Mouse (Mus musculus) midbrain, embryonic 13.5 days (tissue): ENCODE measurements at regions not wholly inside any gene's neighbourhood (a gene's known extent, or its start where the extent isn't known, plus 50 kb on each side); places are given as distances from the start of the nearest gene placed in this dataset.

Source experiments
- ATAC-seq: fragments of 200-750 bp; cut with Nextera tagmentation; 2 replicates; pipeline ENCODE4 v1.8.0; 2017; ENCODE audit warnings: mild to moderate bottlenecking, moderate TSS enrichment, moderate library complexity
- H3K27ac ChIP-seq: fragments of 300-500 bp; sonication (generic); 2 replicates; pipeline ENCODE4 v1.5.1; 2015; ENCODE audit warnings: inconsistent platforms, mild to moderate bottlenecking, moderate library complexity
- H3K27me3 ChIP-seq: fragments of 300-500 bp; sonication (generic); 2 replicates; pipeline ENCODE4 v1.6.1; 2015; ENCODE audit warnings: mild to moderate bottlenecking, inconsistent platforms
- H3K36me3 ChIP-seq: fragments of 300-500 bp; sonication (generic); 2 replicates; pipeline ENCODE4 v1.6.1; 2015; ENCODE audit warnings: mild to moderate bottlenecking, inconsistent platforms
- H3K4me1 ChIP-seq: fragments of 300-500 bp; sonication (generic); replicated peaks from 2 replicates; pipeline ENCODE4 v1.6.1; 2015; ENCODE audit warnings: inconsistent platforms
- H3K4me2 ChIP-seq: fragments of 300-500 bp; sonication (generic); replicated peaks from 2 replicates; pipeline ENCODE4 v1.6.1; 2015; ENCODE audit warnings: moderate library complexity, mild to moderate bottlenecking, inconsistent platforms
- H3K4me3 ChIP-seq: fragments of 300-500 bp; sonication (generic); replicated peaks from 2 replicates; pipeline ENCODE4 v1.5.1; 2015; ENCODE audit warnings: mild to moderate bottlenecking, inconsistent platforms
- H3K9ac ChIP-seq: fragments of 300-500 bp; sonication (generic); replicated peaks from 2 replicates; pipeline ENCODE4 v1.6.1; 2015; ENCODE audit warnings: mild to moderate bottlenecking, inconsistent platforms
- H3K9me3 ChIP-seq: fragments of 300-500 bp; sonication (generic); 2 replicates; pipeline ENCODE4 v1.6.1; 2016; ENCODE audit warnings: mild to moderate bottlenecking, inconsistent platforms
- whole genome bisulfite sequencing: fragments of 180-500 bp; shearing (Covaris S2); methylation state at CpG from one replicate; pipeline ENCODE4 v1.1.7; 2015; 5-methylcytosine and 5-hydroxymethylcytosine counted together

DNA sequence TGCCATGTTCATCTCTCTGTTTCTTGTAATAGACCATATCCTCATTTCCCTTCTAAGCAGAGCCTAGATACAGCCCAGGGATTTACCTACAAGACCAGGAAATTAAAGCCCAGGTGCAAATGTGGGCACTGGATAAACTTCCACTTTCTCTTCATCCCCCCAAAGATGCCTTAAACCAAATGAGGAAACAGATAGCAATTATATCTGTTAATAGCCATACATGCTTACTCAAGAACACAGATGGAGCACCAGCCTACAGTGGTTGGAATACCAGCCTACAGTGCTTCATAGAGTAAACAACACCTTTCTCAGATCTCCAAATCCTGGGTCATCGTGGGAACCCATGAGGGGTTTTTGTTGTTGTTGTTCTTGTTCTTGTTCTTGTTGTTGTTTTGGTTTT lies 141.5 kb downstream of the Dhx15 start:
- no peak for ATAC-seq
- no peak overlapping the region for H3K27ac ChIP-seq
- no peak overlapping the region for H3K4me2 ChIP-seq
- no peaks in the 10 kb centered on the region for H3K27me3 ChIP-seq
- H3K9ac ChIP-seq, result no peak overlapping the region
- 91% methylated on average over 1 of the region's 1 CpGs for WGBS
- H3K36me3 ChIP-seq, result no peaks in the 10 kb centered on the region
- H3K4me3 ChIP-seq, result no peak overlapping the region
- no peaks in the 10 kb centered on the region for H3K4me1 ChIP-seq
- H3K9me3 ChIP-seq, result no peaks in the 10 kb centered on the region

DNA sequence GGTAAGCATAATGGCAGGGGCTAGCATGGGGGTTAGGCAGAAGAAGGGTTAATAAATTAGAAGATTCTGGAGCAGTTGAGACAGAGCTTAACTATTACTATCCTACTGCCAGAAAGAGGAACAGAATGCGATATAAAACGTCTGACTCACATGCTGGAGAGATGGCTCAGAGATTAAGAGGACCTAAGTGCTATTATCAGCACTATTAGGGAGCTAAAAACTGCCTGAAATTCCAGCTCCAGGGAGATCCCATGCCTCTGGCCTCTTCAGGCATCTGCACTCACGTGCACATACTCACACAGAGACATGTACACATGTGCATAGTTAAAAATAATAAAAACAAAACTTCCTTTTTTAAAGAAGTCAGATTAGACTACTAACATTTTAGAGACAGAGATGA lies 143.6 kb downstream of the Dhx15 start:
- Histone ChIP-seq H3K4me2 (no peak overlapping the region), H3K27me3 (no peaks in the 10 kb centered on the region), H3K4me3 (no peak overlapping the region), H3K36me3 (no peaks in the 10 kb centered on the region), H3K4me1 (no peaks in the 10 kb centered on the region), H3K9me3 (no peaks in the 10 kb centered on the region), H3K27ac (no peak overlapping the region), H3K9ac (no peak overlapping the region)
- 84% methylated on average over 3 of the region's 3 CpGs for whole genome bisulfite sequencing
- ATAC-seq, result no peak

GRCm38 (mm10) chr5:52044101-52044500 lies 146.2 kb downstream of the Dhx15 start:
- ATAC-seq, result no peak
- Histone ChIP-seq H3K27ac (no peak overlapping the region), H3K9me3 (no peaks in the 10 kb centered on the region), H3K36me3 (no peaks in the 10 kb centered on the region), H3K27me3 (no peaks in the 10 kb centered on the region), H3K4me2 (no peak overlapping the region), H3K4me1 (no peaks in the 10 kb centered on the region), H3K4me3 (no peak overlapping the region), H3K9ac (no peak overlapping the region)
- 86% methylated on average over 3 of the region's 3 CpGs for WGBS

GRCm38 (mm10) chr5:52041447-52041846 lies 148.9 kb downstream of the Dhx15 start:
- H3K27ac ChIP-seq, result no peak overlapping the region
- 86% methylated on average over 3 of the region's 3 CpGs for WGBS

DNA sequence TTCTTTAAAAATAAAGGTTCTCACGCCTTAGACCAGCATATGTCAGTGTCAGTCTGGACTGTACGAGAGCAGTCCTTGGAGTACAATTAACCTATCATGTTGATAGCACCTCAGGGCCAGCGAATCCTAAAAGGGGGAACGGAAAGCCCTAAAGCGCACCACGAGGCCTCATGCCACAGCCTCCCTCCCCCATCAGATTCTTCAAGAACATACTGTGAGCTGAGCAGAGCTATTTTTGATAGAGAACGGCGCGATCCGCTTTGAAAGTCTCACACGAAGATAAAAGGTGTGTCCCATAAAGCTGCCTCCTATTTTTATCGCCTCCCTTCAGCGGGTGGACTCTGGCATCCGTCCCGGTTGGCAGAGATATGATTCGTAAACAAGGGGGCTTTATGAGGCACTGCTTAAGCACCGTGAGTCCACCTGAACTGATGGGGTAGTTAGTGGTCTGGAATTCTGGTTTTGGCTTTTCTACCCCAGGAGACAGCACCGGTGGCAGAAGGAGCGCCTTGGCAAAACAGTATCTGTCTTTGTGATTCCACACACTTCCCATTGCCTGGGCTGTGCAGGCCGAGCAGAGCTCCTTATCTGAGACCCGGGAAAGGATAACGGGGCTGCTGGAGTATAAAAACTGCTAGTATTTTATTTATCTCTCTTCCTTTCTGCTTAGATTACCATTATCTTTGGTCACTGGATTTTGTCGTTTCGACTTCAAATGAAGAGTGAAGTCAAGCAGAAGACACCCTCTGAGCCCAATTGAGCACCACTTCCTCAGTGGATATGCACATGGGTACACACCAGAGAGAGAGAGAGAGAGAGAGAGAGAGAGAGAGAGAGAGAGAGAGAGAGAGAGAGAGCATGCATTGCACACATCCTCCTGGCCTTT lies 149.6 kb downstream of the Dhx15 start:
- 78% methylated on average over 24 of the region's 24 CpGs for WGBS
- no peak overlapping the region for H3K4me2 ChIP-seq
- ATAC-seq, result 0 out of 2 replicates have a peak, but pooled peaks have one; percentile 27

More at GRCm38 (mm10) chr5:52041447-52041846, 148.9 kb downstream of the Dhx15 start:
- Histone ChIP-seq H3K9ac (no peak overlapping the region), H3K27me3 (no peaks in the 10 kb centered on the region), H3K4me1 (no peaks in the 10 kb centered on the region), H3K36me3 (no peaks in the 10 kb centered on the region), H3K4me3 (no peak overlapping the region), H3K4me2 (no peak overlapping the region), H3K9me3 (no peaks in the 10 kb centered on the region)
- no peak for ATAC-seq

GRCm38 (mm10) chr5:52035339-52035738 lies 155.0 kb downstream of the Dhx15 start:
- no peak overlapping the region for H3K4me2 ChIP-seq
- H3K4me3 ChIP-seq, result no peak overlapping the region
- no peak for ATAC-seq
- no peaks in the 10 kb centered on the region for H3K27me3 ChIP-seq
- H3K9me3 ChIP-seq, result no peaks in the 10 kb centered on the region
- H3K36me3 ChIP-seq, result no peaks in the 10 kb centered on the region
- H3K9ac ChIP-seq, result no peak overlapping the region
- H3K27ac ChIP-seq, result no peak overlapping the region
- no peaks in the 10 kb centered on the region for H3K4me1 ChIP-seq
- 86% methylated on average over 6 of the region's 6 CpGs for WGBS

More for the DNA sequence above, 149.6 kb downstream of the Dhx15 start:
- Histone ChIP-seq H3K36me3 (no peaks in the 10 kb centered on the region), H3K27ac (no peak overlapping the region), H3K9ac (no peak overlapping the region), H3K4me1 (no peaks in the 10 kb centered on the region), H3K4me3 (no peak overlapping the region), H3K9me3 (no peaks in the 10 kb centered on the region), H3K27me3 (no peaks in the 10 kb centered on the region)

GRCm38 (mm10) chr5:52027478-52027877 lies 162.8 kb downstream of the Dhx15 start:
- Histone ChIP-seq H3K9me3 (no peaks in the 10 kb centered on the region), H3K36me3 (no peaks in the 10 kb centered on the region), H3K27ac (no peak overlapping the region), H3K4me3 (no peak overlapping the region), H3K4me2 (no peak overlapping the region), H3K27me3 (no peaks in the 10 kb centered on the region), H3K9ac (no peak overlapping the region), H3K4me1 (no peaks in the 10 kb centered on the region)
- WGBS, result 87% methylated on average over 4 of the region's 4 CpGs
- no peak for ATAC-seq

- no peaks in the 10 kb centered on the region for H3K9me3 ChIP-seq
- no peak overlapping the region for H3K4me2 ChIP-seq
- no peaks in the 10 kb centered on the region for H3K36me3 ChIP-seq
- no peak for ATAC-seq
- no peak overlapping the region for H3K27ac ChIP-seq
- no peak overlapping the region for H3K4me3 ChIP-seq
- 81% methylated on average over 3 of the region's 3 CpGs for WGBS
- no peaks in the 10 kb centered on the region for H3K27me3 ChIP-seq
- H3K9ac ChIP-seq, result no peak overlapping the region
- H3K4me1 ChIP-seq, result no peaks in the 10 kb centered on the region
Measured at GRCm38 (mm10) chr5:52026148-52026547, 164.2 kb downstream of the Dhx15 start.

DNA sequence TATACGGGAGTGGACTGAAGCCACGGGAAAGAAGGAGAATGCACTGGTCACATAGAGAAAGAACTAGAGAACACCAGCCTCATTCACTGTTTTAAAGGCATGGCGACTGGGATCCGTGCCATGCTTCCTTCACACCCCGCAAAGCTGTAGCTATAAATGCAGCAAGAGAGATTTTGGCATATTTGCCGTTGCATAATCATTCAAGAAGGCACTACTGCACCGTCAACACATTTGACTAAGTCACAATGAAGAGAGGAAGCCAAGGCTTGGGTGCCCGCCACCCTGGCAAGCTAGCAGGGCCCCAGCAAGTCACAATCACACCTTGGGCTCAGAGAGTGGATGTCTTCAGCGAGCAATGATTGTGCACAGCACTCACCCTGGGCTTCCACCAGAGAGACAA lies 167.1 kb downstream of the Dhx15 start:
- ATAC-seq, result no peak
- Histone ChIP-seq H3K4me2 (no peak overlapping the region), H3K4me1 (no peaks in the 10 kb centered on the region), H3K27me3 (no peaks in the 10 kb centered on the region), H3K9ac (no peak overlapping the region), H3K27ac (no peak overlapping the region), H3K9me3 (no peaks in the 10 kb centered on the region), H3K4me3 (no peak overlapping the region), H3K36me3 (no peaks in the 10 kb centered on the region)
- 81% methylated on average over 9 of the region's 9 CpGs for WGBS

- no peak overlapping the region for H3K9ac ChIP-seq
- H3K36me3 ChIP-seq, result no peaks in the 10 kb centered on the region
- no peak overlapping the region for H3K4me3 ChIP-seq
- WGBS, result 85% methylated on average over 3 of the region's 3 CpGs
- ATAC-seq, result no peak
- H3K4me2 ChIP-seq, result no peak overlapping the region
- no peaks in the 10 kb centered on the region for H3K27me3 ChIP-seq
- no peaks in the 10 kb centered on the region for H3K9me3 ChIP-seq
- 0 out of 2 replicates have a peak, but pooled peaks cover 5% of the 10 kb centered on the region for H3K4me1 ChIP-seq
- no peak overlapping the region for H3K27ac ChIP-seq
Measured at GRCm38 (mm10) chr5:52016992-52017391, 173.3 kb downstream of the Dhx15 start.

GRCm38 (mm10) chr5:52015786-52016185 lies 174.5 kb downstream of the Dhx15 start:
- ATAC-seq, result no peak
- Histone ChIP-seq H3K4me3 (no peak overlapping the region), H3K27me3 (no peaks in the 10 kb centered on the region), H3K9me3 (no peaks in the 10 kb centered on the region), H3K9ac (no peak overlapping the region), H3K27ac (no peak overlapping the region), H3K4me1 (0 out of 2 replicates have a peak, but pooled peaks cover 5% of the 10 kb centered on the region), H3K4me2 (no peak overlapping the region), H3K36me3 (no peaks in the 10 kb centered on the region)
- WGBS, result 35% methylated on average over 6 of the region's 6 CpGs

- no peak overlapping the region for H3K9ac ChIP-seq
- H3K36me3 ChIP-seq, result no peaks in the 10 kb centered on the region
- H3K9me3 ChIP-seq, result no peaks in the 10 kb centered on the region
- H3K4me3 ChIP-seq, result no peak overlapping the region
- H3K27ac ChIP-seq, result no peak overlapping the region
- no peak for ATAC-seq
- 82% methylated on average over 7 of the region's 7 CpGs for WGBS
- no peaks in the 10 kb centered on the region for H3K4me1 ChIP-seq
- no peak overlapping the region for H3K4me2 ChIP-seq
- no peaks in the 10 kb centered on the region for H3K27me3 ChIP-seq
Measured at GRCm38 (mm10) chr5:52010426-52010825, 179.9 kb downstream of the Dhx15 start.

- ATAC-seq, result no peak
- Histone ChIP-seq H3K4me3 (no peak overlapping the region), H3K36me3 (no peaks in the 10 kb centered on the region), H3K27me3 (no peaks in the 10 kb centered on the region), H3K27ac (no peak overlapping the region), H3K4me2 (no peak overlapping the region), H3K9me3 (no peaks in the 10 kb centered on the region), H3K4me1 (no peaks in the 10 kb centered on the region), H3K9ac (no peak overlapping the region)
- WGBS, result 96% methylated on average over 3 of the region's 3 CpGs
Measured at GRCm38 (mm10) chr5:52008942-52009341, 181.4 kb downstream of the Dhx15 start.
